Mouse (Mus musculus) small intestine, adult 2 months (tissue): Measurements from ENCODE around the gene Rin3. TPM values are rescaled to one million over a fixed set of nuclear protein-coding genes. Genes with fewer than 3 reads are reported as not detected.

Source experiments
- H3K27ac ChIP-seq: fragments of 200-500 bp; 2 replicates; pipeline ENCODE4 v1.5.1; 2012; ENCODE audit warnings: low read depth, low read length, control low read depth, inconsistent platforms; ENCODE audit not compliant: insufficient read depth
- H3K27me3 ChIP-seq: fragments of 200-500 bp; 2 replicates; pipeline ENCODE4 v1.6.1; 2012; ENCODE audit warnings: mild to moderate bottlenecking, moderate library complexity, low read length, inconsistent platforms; ENCODE audit not compliant: control insufficient read depth, insufficient read depth
- H3K36me3 ChIP-seq: fragments of 200-500 bp; 2 replicates; pipeline ENCODE4 v1.6.1; 2012; ENCODE audit warnings: mild to moderate bottlenecking, low read length, control low read depth, inconsistent platforms; ENCODE audit not compliant: control insufficient read depth, insufficient read depth
- H3K4me1 ChIP-seq: fragments of 200-500 bp; 2 replicates; pipeline ENCODE4 v1.6.1; 2012; ENCODE audit warnings: low read length, inconsistent platforms, mixed read lengths; ENCODE audit not compliant: control insufficient read depth, insufficient read depth, insufficient read length
- H3K4me3 ChIP-seq: fragments of 200-500 bp; 2 replicates; pipeline ENCODE4 v1.5.1; 2012; ENCODE audit warnings: low read depth, mild to moderate bottlenecking, control low read depth, inconsistent platforms, low read length, moderate library complexity
- CTCF ChIP-seq: fragments of 200-500 bp; IDR thresholded peaks from 2 replicates; pipeline ENCODE4 v1.5.1; 2012; ENCODE audit warnings: low read depth, mild to moderate bottlenecking, control low read depth, inconsistent platforms, low read length, moderate library complexity, mixed read lengths; ENCODE audit not compliant: insufficient replicate concordance, insufficient read length; ENCODE audit errors: extremely low read depth
- POLR2A ChIP-seq: fragments of 200-500 bp; IDR thresholded peaks from 2 replicates; pipeline ENCODE4 v1.6.1; 2012; ENCODE audit warnings: low read depth, mild to moderate bottlenecking, control low read depth, inconsistent platforms, low read length, moderate library complexity
- WGBS: fragments of 180-500 bp; shearing (Covaris S2); methylation state at CpG from one replicate; pipeline ENCODE4 v1.1.7; 2018; 5-methylcytosine and 5-hydroxymethylcytosine counted together
- polyA plus RNA-seq: library from polyadenylated mRNA; depleted of rRNA; stranded (reverse); fragments of >200 nt; gene quantifications from 2 replicates; pipeline ENCODE4 v1.2.3, GENCODE M21; 2012

Rin3 gene
- polyA plus RNA-seq, 1 experiment, result 10.7 TPM

- no peak for TF ChIP-seq CTCF
- TF ChIP-seq POLR2A, result no peak
- no peaks in the 10 kb centered on the region for H3K36me3 ChIP-seq
- H3K27ac ChIP-seq, result no peak overlapping the region
- no peaks in the 10 kb centered on the region for H3K27me3 ChIP-seq
- H3K4me3 ChIP-seq, result no peak overlapping the region
- 89% methylated on average over 6 of the region's 6 CpGs for WGBS
- no peaks in the 10 kb centered on the region for H3K4me1 ChIP-seq
These were observed 65.6 kb downstream of the Rin3 start for GRCm38 (mm10) chr12:102348447-102348846.

- 91% methylated on average over 1 of the region's 1 CpGs for WGBS
- Histone ChIP-seq H3K27ac (no peak overlapping the region), H3K36me3 (no peaks in the 10 kb centered on the region), H3K27me3 (no peaks in the 10 kb centered on the region), H3K4me3 (no peak overlapping the region), H3K4me1 (no peaks in the 10 kb centered on the region)
- no peak for TF ChIP-seq CTCF
- TF ChIP-seq POLR2A, result no peak
These were observed 68.1 kb downstream of the Rin3 start for GRCm38 (mm10) chr12:102350997-102351396.

- no peak overlapping the region for H3K4me3 ChIP-seq
- H3K36me3 ChIP-seq, result no peaks in the 10 kb centered on the region; the same call in 1 of the 2 replicates
- no peak overlapping the region for H3K27ac ChIP-seq
- WGBS, result 72% methylated on average over 10 of the region's 10 CpGs
- TF ChIP-seq POLR2A (no peak), CTCF (no peak)
- no peaks in the 10 kb centered on the region for H3K27me3 ChIP-seq
- no peaks in the 10 kb centered on the region for H3K4me1 ChIP-seq
These were observed 71.5 kb downstream of the Rin3 start for GRCm38 (mm10) chr12:102354126-102354984.

GRCm38 (mm10) chr12:102355784-102356183, 72.9 kb downstream of the Rin3 start:
- Histone ChIP-seq H3K4me3 (no peak overlapping the region), H3K27me3 (no peaks in the 10 kb centered on the region), H3K36me3 (no peaks in the 10 kb centered on the region; the same call in 1 of the 2 replicates), H3K4me1 (no peaks in the 10 kb centered on the region), H3K27ac (no peak overlapping the region)
- TF ChIP-seq CTCF, result no peak
- TF ChIP-seq POLR2A, result no peak

GRCm38 (mm10) chr12:102356781-102357180, 73.9 kb downstream of the Rin3 start:
- TF ChIP-seq CTCF (no peak), POLR2A (no peak)
- Histone ChIP-seq H3K4me1 (no peaks in the 10 kb centered on the region), H3K4me3 (no peak overlapping the region), H3K36me3 (no peaks in the 10 kb centered on the region; the same call in 1 of the 2 replicates), H3K27ac (no peak overlapping the region), H3K27me3 (no peaks in the 10 kb centered on the region)
- 96% methylated on average over 1 of the region's 1 CpGs for WGBS

- Histone ChIP-seq H3K36me3 (no peaks in the 10 kb centered on the region; the same call in 1 of the 2 replicates), H3K27me3 (no peaks in the 10 kb centered on the region), H3K4me1 (no peaks in the 10 kb centered on the region), H3K27ac (no peak overlapping the region), H3K4me3 (no peak overlapping the region)
- WGBS, result 89% methylated on average over 4 of the region's 4 CpGs
- no peak for TF ChIP-seq POLR2A
- no peak for TF ChIP-seq CTCF
These were observed 76.5 kb downstream of the Rin3 start for GRCm38 (mm10) chr12:102359390-102359789.
